Mouse (Mus musculus): Measurements from ENCODE around the gene Wwc2. TPM values are rescaled to one million over a fixed set of nuclear protein-coding genes. Genes with fewer than 3 reads are reported as not detected.

Wwc2 gene
- polyA plus RNA-seq, 1 experiment from 2014 or later = 10.1 TPM

DNA sequence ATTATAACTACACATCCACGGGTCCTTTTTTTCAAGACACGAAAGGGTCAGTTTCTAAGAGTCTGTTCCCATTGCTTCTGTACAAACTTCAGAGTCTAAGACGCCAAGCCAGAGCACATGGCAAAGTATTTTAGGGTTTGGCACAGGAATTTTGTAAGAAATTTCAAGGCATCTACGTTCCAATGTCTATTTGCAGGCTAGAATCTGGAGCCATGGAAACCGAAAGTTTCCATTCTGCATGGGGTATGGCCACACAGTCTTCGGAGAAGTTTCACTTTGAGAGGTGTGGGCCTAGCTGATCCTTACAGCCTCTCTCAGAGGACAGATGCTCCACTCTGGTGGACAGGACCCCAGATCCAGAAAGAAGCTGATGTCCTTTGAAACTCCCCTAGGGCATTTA is 206.8 kb downstream of the Wwc2 start:
- no peaks in the 10 kb centered on the region for H3K36me3 ChIP-seq (ENCODE audit: control insufficient read depth, insufficient read depth, low read length)
- WGBS = 92% methylated on average over 6 of the region's 6 CpGs
- H3K4me2 ChIP-seq (ENCODE audit: low read depth) = no peak overlapping the region
- no peak overlapping the region for H3K27ac ChIP-seq (ENCODE audit: low read depth, low read length)
- H3K9ac ChIP-seq (ENCODE audit: low read length) = no peak overlapping the region
- no peaks in the 10 kb centered on the region for H3K9me3 ChIP-seq (ENCODE audit: control insufficient read depth, low read length)
- ATAC-seq (ENCODE audit: insufficient read depth, low FRiP score, low TSS enrichment) (no peak), DNase-seq (ENCODE audit: low spot score) (no peak)
- no peak overlapping the region for H3K4me3 ChIP-seq (ENCODE audit: low read depth, low read length)
- peaks cover 4% of the 10 kb centered on the region for H3K4me1 ChIP-seq (ENCODE audit: control insufficient read depth, insufficient read depth, low read length)
- H3K27me3 ChIP-seq (ENCODE audit: control insufficient read depth, insufficient read depth, low read length) = no peaks in the 10 kb centered on the region

GRCm38 (mm10) chr8:47783544-47783943 is 207.2 kb downstream of the Wwc2 start:
- Histone ChIP-seq H3K27me3 (ENCODE audit: control insufficient read depth, insufficient read depth, low read length) (no peaks in the 10 kb centered on the region), H3K4me3 (ENCODE audit: low read depth, low read length) (no peak overlapping the region), H3K36me3 (ENCODE audit: control insufficient read depth, insufficient read depth, low read length) (no peaks in the 10 kb centered on the region), H3K4me2 (ENCODE audit: low read depth) (no peak overlapping the region), H3K9ac (ENCODE audit: low read length) (no peak overlapping the region), H3K27ac (ENCODE audit: low read depth, low read length) (no peak overlapping the region), H3K9me3 (ENCODE audit: control insufficient read depth, low read length) (no peaks in the 10 kb centered on the region), H3K4me1 (ENCODE audit: control insufficient read depth, insufficient read depth, low read length) (peaks cover 4% of the 10 kb centered on the region)
- no peak for ATAC-seq (ENCODE audit: insufficient read depth, low FRiP score, low TSS enrichment)
- no peak for DNase-seq (ENCODE audit: low spot score)
- WGBS = 97% methylated on average over 2 of the region's 2 CpGs

GRCm38 (mm10) chr8:47781881-47782280 is 208.8 kb downstream of the Wwc2 start:
- 93% methylated on average over 4 of the region's 4 CpGs for WGBS
- Histone ChIP-seq H3K9ac (ENCODE audit: low read length) (no peak overlapping the region), H3K27me3 (ENCODE audit: control insufficient read depth, insufficient read depth, low read length) (no peaks in the 10 kb centered on the region), H3K4me1 (ENCODE audit: control insufficient read depth, insufficient read depth, low read length) (no peaks in the 10 kb centered on the region), H3K4me3 (ENCODE audit: low read depth, low read length) (no peak overlapping the region), H3K27ac (ENCODE audit: low read depth, low read length) (no peak overlapping the region), H3K4me2 (ENCODE audit: low read depth) (no peak overlapping the region), H3K36me3 (ENCODE audit: control insufficient read depth, insufficient read depth, low read length) (no peaks in the 10 kb centered on the region), H3K9me3 (ENCODE audit: control insufficient read depth, low read length) (no peaks in the 10 kb centered on the region)
- ATAC-seq (ENCODE audit: insufficient read depth, low FRiP score, low TSS enrichment) = no peak
- DNase-seq (ENCODE audit: low spot score) = no peak

DNA sequence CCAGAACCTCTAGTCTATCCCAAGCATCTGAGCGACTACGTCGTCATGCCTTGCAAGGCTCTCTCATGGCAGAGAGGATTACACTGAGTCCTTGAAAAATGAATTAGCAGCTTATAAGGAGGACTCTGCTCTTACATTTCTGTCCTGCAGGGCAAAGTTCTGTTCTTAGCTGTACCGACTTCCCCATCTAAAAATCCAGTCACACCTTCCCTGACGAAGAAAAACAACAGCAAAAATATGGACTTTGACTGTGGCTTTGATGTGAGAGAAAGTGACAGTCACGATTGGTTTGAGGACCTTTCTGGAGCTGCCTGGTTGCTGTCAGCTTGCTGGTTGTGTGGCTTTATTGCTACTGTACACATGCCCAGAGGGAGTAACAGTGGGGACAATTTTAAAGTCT is 211.1 kb downstream of the Wwc2 start:
- Histone ChIP-seq H3K4me3 (ENCODE audit: low read depth, low read length) (no peak overlapping the region), H3K9me3 (ENCODE audit: control insufficient read depth, low read length) (no peaks in the 10 kb centered on the region), H3K27ac (ENCODE audit: low read depth, low read length) (no peak overlapping the region), H3K4me2 (ENCODE audit: low read depth) (no peak overlapping the region), H3K9ac (ENCODE audit: low read length) (no peak overlapping the region), H3K4me1 (ENCODE audit: control insufficient read depth, insufficient read depth, low read length) (no peaks in the 10 kb centered on the region), H3K27me3 (ENCODE audit: control insufficient read depth, insufficient read depth, low read length) (no peaks in the 10 kb centered on the region), H3K36me3 (ENCODE audit: control insufficient read depth, insufficient read depth, low read length) (no peaks in the 10 kb centered on the region)
- 84% methylated on average over 6 of the region's 6 CpGs for WGBS
- DNase-seq (ENCODE audit: low spot score) = no peak
- ATAC-seq (ENCODE audit: insufficient read depth, low FRiP score, low TSS enrichment) = no peak

DNA sequence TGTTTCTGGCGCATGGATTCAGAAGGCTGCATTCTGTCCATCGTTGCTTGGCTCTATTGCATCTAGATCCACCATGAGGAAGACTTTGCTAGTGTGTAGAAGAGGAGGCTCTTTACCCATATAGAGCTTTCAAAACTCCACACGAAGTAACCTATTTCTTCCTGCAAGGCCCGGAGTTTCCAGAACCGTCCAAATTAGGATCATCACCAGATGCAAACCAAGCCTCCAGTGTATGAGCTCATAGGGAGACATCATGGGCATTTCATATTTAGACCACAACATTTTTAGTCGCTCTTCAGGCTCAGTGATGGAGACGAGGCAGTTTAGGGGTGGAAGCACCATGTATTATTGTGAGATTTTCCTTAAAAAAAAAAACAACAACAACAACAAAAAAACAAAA is 213.3 kb downstream of the Wwc2 start:
- 92% methylated on average over 7 of the region's 7 CpGs for WGBS
- no peaks in the 10 kb centered on the region for H3K9me3 ChIP-seq (ENCODE audit: control insufficient read depth, low read length)

More for the DNA sequence above, 213.3 kb downstream of the Wwc2 start:
- DNase-seq (ENCODE audit: low spot score) (no peak), ATAC-seq (ENCODE audit: insufficient read depth, low FRiP score, low TSS enrichment) (no peak)
- Histone ChIP-seq H3K4me3 (ENCODE audit: low read depth, low read length) (no peak overlapping the region), H3K4me2 (ENCODE audit: low read depth) (no peak overlapping the region), H3K27me3 (ENCODE audit: control insufficient read depth, insufficient read depth, low read length) (no peaks in the 10 kb centered on the region), H3K36me3 (ENCODE audit: control insufficient read depth, insufficient read depth, low read length) (no peaks in the 10 kb centered on the region), H3K4me1 (ENCODE audit: control insufficient read depth, insufficient read depth, low read length) (no peaks in the 10 kb centered on the region), H3K27ac (ENCODE audit: low read depth, low read length) (no peak overlapping the region), H3K9ac (ENCODE audit: low read length) (no peak overlapping the region)

Other genes with a start within 250 kb of the Wwc2 start
- gene Cldn24, start 168.8 kb downstream of the Wwc2 start, polyA plus RNA-seq (2014; fragmentation: Nextera tagmentation; extraction: Ambion mirVana) = not detected in 2 replicates
- not detected in 2 replicates for gene Cldn22, start 166.4 kb downstream of the Wwc2 start, polyA plus RNA-seq (2014; fragmentation: Nextera tagmentation; extraction: Ambion mirVana)
- gene Dctd, start 108.2 kb upstream of the Wwc2 start, polyA plus RNA-seq (2014; fragmentation: Nextera tagmentation; extraction: Ambion mirVana) = 32.9 and 33.1 TPM in 2 replicates